14 mouse cellular contexts compared by ENCODE assay signal in the genomic region with DNA sequence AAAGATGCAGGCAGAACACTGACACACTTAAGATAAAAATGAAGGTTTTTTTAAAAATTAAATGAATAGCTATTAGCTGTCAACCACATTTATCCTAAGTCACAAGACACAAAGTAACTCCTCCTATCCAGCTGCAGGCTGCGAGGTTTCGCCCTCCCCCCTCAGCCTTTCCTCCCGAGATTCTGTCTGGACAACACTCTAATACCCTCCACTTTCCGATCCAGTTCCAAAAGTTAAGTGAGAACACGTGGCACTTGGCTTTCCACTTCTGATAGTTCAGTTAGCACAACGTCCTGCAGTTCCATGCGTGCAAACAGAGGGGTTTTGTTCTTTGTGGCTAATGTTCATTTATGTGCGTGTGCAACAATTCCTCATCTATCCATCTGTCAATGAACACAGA.
"Had no signal": no experiment of that assay in that cellular context is flagged by ENCODE, and none has a peak within 500 bp of the region (broad histone marks: within the 10 kb centered on the region; RNA-seq: fewer than 3 reads in every experiment).

No protein-coding gene starts in this region.

- H3K4me2 ChIP-seq: kidney, embryonic 15.5 days; lung, embryonic 15.5 days; neural tube, embryonic 15.5 days had no signal

- H3K27ac ChIP-seq: kidney, embryonic 15.5 days; liver, embryonic 14.5 days; lung, embryonic 15.5 days; midbrain, embryonic 10.5 days; neural tube, embryonic 15.5 days; stomach, postnatal 0 days had no signal

- H3K9me3 ChIP-seq: kidney, embryonic 15.5 days; lung, embryonic 15.5 days; midbrain, embryonic 10.5 days; neural tube, embryonic 15.5 days had no signal

- ATAC-seq: intestine, embryonic 16.5 days had no signal

- H3K4me3 ChIP-seq: kidney, embryonic 15.5 days; lung, embryonic 15.5 days; midbrain, embryonic 10.5 days; myocyte; neural tube, embryonic 15.5 days had no signal

- H3K27me3 ChIP-seq: kidney, embryonic 15.5 days; lung, embryonic 15.5 days; neural tube, embryonic 15.5 days had no signal

- H3K9ac ChIP-seq: kidney, embryonic 15.5 days; liver, embryonic 14.5 days; lung, embryonic 15.5 days; neural tube, embryonic 15.5 days had no signal

- H3K4me1 ChIP-seq: neural tube, embryonic 15.5 days had no signal

- DNase-seq: kidney, adult 2 months; kidney, postnatal 14 days; midbrain, embryonic 14.5 days; right cerebral cortex, adult 18-20 months; right cerebral cortex, postnatal 25 days; thymus, postnatal 4 days had no signal
